Mouse (Mus musculus) left cerebral cortex, adult 11 months (tissue): ENCODE data around the gene Hpse2.

Experiments used
- DNase-seq: peaks from one replicate; pipeline ENCODE4 v3.0.0; 2022; ENCODE audit warnings: low spot score

Hpse2 gene

DNA sequence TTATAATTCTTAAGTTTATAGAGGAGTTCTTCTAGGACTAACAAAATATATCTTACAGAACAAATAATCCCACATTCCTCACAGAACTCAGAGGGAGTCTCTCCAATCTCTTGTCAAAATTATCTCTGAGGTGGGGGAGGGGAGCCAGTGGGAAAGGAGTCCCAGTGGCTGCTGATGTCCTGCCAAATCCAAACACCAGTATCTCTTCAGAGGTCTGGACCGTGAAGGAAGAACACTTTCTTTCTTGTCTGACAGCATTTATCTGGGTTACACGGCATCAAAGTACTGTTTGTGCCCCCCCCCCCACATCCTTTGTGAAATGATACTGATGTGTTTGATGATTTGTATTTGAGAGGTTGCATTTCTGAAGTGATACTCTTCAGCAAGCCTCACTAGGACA, 213.3 kb downstream of the Hpse2 start:
- DNase-seq = no peak

DNA sequence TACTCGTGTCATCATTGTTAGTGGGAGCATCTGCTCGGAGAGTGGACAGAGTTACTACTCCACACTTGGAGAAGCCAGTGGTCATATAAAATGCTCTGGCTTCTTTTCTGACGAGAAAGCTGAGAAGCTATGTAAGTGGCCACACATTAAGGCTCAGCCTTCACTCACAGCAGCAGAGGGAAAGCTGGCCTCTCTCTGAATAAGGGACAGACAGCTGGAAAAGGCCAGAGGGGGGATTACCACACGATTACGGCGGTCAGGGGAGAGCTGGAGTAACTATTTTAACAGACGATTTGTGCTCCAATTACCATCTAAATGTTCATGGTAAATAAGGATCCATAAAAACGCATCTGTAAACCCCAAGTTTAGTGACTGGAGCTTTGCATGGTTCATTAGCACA, 232.1 kb downstream of the Hpse2 start:
- no peak for DNase-seq

DNA sequence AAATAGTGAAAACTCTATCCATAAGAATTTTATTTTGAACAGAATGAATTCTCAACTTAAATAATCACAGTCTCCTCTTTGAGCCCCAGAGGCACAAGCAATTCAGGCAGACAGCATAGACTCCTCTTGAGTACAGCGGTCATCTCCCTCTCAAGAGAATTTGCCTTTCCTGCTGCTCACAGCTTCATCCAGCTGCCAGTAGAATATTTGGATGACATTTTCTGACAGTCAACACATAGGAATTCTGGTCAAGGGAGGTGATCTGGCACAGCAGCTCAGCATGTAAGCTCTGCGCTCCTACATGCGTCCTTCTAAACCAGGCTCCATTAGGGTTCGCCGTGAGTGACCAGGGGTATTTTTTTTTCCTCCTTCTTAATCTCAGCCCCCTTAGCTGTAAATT, 232.6 kb downstream of the Hpse2 start:
- no peak for DNase-seq

- DNase-seq = no peak
These were observed 240.3 kb downstream of the Hpse2 start for GRCm38 (mm10) chr19:43147901-43148300.

DNA sequence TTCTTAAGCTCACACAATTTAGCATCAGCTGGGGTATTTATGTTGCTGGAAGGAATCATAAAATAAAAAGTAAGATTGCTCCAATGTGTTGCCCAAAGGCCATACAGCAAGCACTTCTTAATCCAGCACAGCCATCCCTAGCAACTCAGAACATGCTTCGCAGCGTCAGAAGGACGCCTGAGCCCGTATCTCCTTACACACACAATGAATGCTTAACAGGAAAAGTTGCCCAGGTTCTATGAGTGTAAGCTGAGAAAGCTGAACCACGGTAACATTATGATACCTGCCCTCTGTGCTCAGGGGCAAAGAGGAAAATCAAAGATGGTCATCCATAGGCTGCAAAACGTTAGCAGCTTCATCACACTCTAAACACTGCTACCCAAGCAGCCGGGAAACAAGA, 241.3 kb downstream of the Hpse2 start:
- DNase-seq = no peak

GRCm38 (mm10) chr19:43141646-43142045, 246.5 kb downstream of the Hpse2 start:
- DNase-seq = no peak

- DNase-seq = no peak
These were observed 278.4 kb downstream of the Hpse2 start for GRCm38 (mm10) chr19:43109796-43110195.

GRCm38 (mm10) chr19:43096915-43097314, 291.2 kb downstream of the Hpse2 start:
- no peak for DNase-seq

GRCm38 (mm10) chr19:43087216-43087615, 300.9 kb downstream of the Hpse2 start:
- no peak for DNase-seq

DNA sequence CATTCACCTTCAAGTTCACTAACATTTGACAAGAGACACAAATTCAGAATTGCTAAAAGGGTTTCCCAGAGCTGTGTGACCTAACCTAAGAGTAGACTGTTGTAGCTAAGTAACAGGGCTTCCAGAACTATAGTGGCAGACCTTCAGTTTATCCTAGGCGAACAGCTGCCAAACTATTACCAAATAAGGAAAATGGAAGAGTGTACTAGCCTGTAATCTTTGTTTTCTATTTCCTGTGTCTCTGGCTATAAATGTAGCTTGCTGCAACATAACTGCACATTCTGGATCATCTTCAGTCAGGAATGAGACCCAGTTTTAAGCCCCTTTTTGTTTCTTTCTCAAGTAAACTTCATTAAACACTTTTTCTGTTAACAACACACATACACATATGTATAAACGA, 324.0 kb downstream of the Hpse2 start:
- no peak for DNase-seq

DNA sequence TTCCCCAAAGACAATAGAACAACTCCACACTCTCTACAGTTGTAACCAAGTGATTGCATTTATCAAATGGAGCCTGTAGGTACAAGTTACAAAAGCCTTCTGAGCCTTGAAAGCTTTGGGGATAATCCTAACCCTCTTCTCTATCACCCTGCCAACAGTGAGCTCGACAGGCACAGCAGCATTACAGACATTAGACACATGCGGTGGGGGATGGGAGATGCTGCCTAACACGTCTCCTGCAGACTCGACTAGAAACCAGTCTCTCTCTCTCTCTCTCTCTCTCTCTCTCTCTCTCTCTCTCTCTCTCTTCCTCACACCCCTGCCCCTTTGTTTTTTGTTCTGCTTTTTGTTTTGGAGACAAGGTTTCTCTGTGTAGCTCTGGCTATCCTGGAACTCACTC, 343.6 kb downstream of the Hpse2 start:
- no peak for DNase-seq

DNA sequence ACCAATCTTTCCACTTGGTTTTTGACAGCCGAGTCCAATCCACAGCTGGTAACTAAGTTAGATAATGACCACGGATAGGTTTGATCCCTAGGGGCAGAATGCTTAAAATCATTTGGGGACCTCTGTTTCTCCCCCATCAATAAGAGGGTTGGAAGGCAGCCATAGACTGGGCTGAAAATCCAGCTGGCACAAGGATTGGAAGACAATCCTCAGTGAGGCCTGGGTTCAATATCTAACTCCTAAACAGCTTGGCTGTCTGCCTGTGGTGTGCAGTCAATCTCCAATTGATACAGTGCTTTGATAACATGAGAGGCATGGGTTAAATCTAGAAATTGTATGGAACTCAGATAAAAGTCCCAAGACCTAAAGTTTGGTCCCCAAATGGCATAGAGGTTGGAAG, 345.4 kb downstream of the Hpse2 start:
- DNase-seq = no peak

DNA sequence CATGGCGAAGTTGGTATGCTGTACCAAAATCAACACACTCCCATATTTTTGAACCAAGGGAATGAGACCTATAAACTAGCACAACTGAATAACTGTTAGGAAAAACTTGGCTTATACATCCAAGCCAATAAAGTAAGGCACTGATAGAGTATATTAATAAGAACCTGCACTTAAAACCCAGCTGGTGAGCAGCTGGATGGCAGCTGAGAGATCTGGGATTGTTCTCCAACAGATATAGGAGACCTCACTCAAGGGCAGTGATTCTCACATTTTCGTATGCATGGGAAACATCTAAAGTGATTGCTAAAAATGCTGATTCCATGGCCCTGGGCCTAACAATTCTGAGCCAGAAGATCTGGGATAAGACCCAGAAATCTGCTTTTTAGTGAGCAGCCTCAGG, 345.9 kb downstream of the Hpse2 start:
- DNase-seq = no peak

DNA sequence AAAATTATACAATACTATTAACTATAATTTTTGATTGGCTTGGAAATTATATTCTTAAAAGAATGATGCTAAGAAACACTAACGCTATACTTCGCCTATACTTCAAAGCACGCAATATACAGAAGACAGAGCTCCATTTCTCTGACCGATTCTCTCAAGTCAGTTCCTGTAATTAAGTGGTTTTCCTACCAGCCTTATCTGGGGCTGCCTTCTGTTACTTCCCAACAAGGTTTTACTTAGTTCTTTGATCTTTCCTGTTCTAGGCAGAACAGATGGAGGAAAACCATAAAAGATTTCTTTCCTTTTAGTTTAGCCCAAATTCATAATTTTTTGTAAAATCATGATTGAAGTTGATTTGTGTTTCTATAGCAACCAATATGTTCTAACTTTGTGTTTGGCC, 351.8 kb downstream of the Hpse2 start:
- no peak for DNase-seq

DNA sequence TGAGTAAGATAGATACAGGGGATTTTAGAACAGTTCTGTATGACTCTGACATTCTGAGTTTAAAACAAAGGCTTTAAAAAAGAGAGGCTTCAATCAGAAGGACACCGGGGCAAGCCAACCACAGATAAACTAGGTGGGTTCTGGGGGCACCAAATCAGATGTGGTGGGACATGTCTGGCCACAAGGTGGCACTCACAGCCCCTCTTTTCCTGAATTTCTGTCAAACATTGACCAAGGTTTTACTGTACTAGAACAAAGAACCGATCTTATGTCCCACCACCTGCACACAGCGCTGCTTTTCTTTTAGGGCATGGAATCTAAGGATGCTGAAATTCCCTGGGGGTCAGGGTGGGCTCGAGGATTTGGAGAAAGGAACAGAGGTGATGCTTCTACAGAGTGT, 360.9 kb downstream of the Hpse2 start:
- DNase-seq = no peak

- no peak for DNase-seq
These were observed 365.5 kb downstream of the Hpse2 start for GRCm38 (mm10) chr19:43022611-43023173.

- DNase-seq = no peak
These were observed 369.4 kb downstream of the Hpse2 start for GRCm38 (mm10) chr19:43018792-43019191.

- no peak for DNase-seq
These were observed 391.7 kb downstream of the Hpse2 start for GRCm38 (mm10) chr19:42996406-42996805.

DNA sequence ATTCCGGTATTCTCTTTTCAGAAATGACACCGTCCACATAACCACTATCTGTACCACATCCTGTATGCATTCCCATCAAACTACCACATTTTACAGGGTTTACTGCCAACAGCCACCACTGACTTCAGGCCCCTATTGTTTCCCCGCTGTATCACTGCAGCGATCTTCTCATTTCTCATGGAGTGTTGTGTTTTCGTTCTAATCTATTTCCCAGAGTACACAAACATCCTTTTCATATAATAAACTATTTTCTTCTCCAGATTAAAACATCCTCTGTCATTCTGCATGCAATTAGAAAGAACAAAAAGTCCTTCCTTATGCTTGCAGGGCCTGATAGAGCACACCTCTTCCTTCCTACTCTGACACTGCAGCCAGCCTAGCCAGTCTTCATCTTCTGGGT, 399.3 kb downstream of the Hpse2 start:
- no peak for DNase-seq

DNA sequence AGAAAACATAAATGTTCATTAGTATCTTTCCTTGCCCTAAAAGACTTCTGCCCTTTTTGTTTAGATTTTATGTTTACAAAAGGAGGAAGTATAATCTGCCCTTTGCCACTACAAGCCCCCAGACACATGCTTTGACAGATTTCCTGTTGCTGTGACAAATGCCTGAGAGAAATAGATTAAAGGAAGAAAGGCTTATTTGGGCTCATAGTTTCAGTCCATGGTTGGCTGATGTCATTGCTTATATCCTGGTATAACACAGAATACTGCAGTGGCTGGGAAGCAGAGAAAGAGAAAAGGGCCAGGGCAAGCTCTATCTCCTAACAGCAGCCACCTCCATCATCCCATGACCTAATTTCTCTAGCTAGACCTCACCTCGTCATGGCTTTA, 401.8 kb downstream of the Hpse2 start:
- DNase-seq = no peak

- DNase-seq = no peak
These were observed 402.5 kb downstream of the Hpse2 start for GRCm38 (mm10) chr19:42985372-42986314.

GRCm38 (mm10) chr19:42980537-42980936, 407.6 kb downstream of the Hpse2 start:
- DNase-seq = no peak

DNA sequence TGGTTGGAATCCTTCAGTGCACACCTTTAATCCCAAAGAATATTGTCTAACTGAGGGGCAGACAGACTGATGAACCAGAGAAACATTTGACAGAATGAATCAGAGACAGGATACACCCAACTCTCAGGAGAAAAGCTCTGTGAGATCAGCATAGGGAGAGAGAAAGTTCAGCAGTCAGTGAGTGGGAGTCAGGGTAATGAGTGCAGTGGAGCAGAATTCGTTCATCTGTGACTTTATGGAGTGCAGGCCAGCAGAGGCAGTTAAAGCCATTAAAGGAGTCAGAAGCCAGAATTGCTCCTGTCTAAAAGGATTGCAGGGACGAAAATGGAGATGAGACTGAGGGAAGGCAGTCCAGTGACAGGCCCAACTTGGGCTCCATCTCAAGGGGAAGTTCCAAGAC, 410.2 kb downstream of the Hpse2 start:
- DNase-seq = no peak

GRCm38 (mm10) chr19:42973740-42974139, 414.4 kb downstream of the Hpse2 start:
- DNase-seq = no peak
